Mouse (Mus musculus): ENCODE data around the gene Mrps22.

- TF ChIP-seq CTCF (IDR thresholded peaks at IDR 0.05; ENCODE audit: borderline replicate concordance, control insufficient read depth, extremely low read depth, insufficient read depth, low read length, poor library complexity) (no peak), POLR2A (IDR thresholded peaks at IDR 0.05; ENCODE audit: control insufficient read depth, extremely low read depth, insufficient read depth, low read length, poor library complexity) (no peak)
Observed at GRCm38 (mm10) chr9:98600094-98600493, 1.4 kb downstream of the Mrps22 start.

All from thymus, adult 2 months (tissue).